Mouse (Mus musculus): ENCODE measurements around the gene Lmx1b.

Lmx1b gene

GRCm38 (mm10) chr2:33582457-33583060, 57.8 kb downstream of the Lmx1b start:
- in situ Hi-C loops (cut with MboI, MseI): no loop called here

- in situ Hi-C loops (cut with MboI, MseI): no loop called here
Observed at GRCm38 (mm10) chr2:33581866-33582265, 58.4 kb downstream of the Lmx1b start.

- in situ Hi-C loops (cut with MboI, MseI): no loop called here
Observed at GRCm38 (mm10) chr2:33581449-33581777, 58.9 kb downstream of the Lmx1b start.

- in situ Hi-C loops (cut with MboI, MseI): no loop called here
Observed at GRCm38 (mm10) chr2:33580697-33581448, 59.4 kb downstream of the Lmx1b start.

- in situ Hi-C loops (cut with MboI, MseI): no loop called here
Observed at GRCm38 (mm10) chr2:33575406-33575805, 64.9 kb downstream of the Lmx1b start.

GRCm38 (mm10) chr2:33573075-33573474, 67.2 kb downstream of the Lmx1b start:
- in situ Hi-C loops (cut with MboI, MseI): no loop called here

- in situ Hi-C loops (cut with MboI, MseI): no loop called here
Observed at GRCm38 (mm10) chr2:33571219-33571824, 69.0 kb downstream of the Lmx1b start.

- in situ Hi-C loops (cut with MboI, MseI): no loop called here
Observed at GRCm38 (mm10) chr2:33569698-33570097, 70.6 kb downstream of the Lmx1b start.

GRCm38 (mm10) chr2:33569240-33569639, 71.1 kb downstream of the Lmx1b start:
- in situ Hi-C loops (cut with MboI, MseI): no loop called here

GRCm38 (mm10) chr2:33565886-33566285, 74.4 kb downstream of the Lmx1b start:
- in situ Hi-C loops (cut with MboI, MseI): no loop called here

- in situ Hi-C loops (cut with MboI, MseI): no loop called here
Observed at GRCm38 (mm10) chr2:33564748-33565147, 75.6 kb downstream of the Lmx1b start.

- in situ Hi-C loops (cut with MboI, MseI): loop anchor here (5.0 kb wide), 1 partner anchor 67 kb away; no protein-coding TSS in a partner anchor
Observed at GRCm38 (mm10) chr2:33559752-33560151, 80.6 kb downstream of the Lmx1b start.

- in situ Hi-C loops (cut with MboI, MseI): loop anchor here (5.0 kb wide), 1 partner anchor 67 kb away; no protein-coding TSS in a partner anchor
Observed at GRCm38 (mm10) chr2:33559334-33559733, 81.0 kb downstream of the Lmx1b start.

- in situ Hi-C loops (cut with MboI, MseI): loop anchor here (5.0 kb wide), 1 partner anchor 66 kb away; no protein-coding TSS in a partner anchor
Observed at GRCm38 (mm10) chr2:33558233-33558632, 82.1 kb downstream of the Lmx1b start.

- in situ Hi-C loops (cut with MboI, MseI): loop anchor here (5.0 kb wide), 1 partner anchor 63 kb away; no protein-coding TSS in a partner anchor
Observed at GRCm38 (mm10) chr2:33555573-33555972, 84.7 kb downstream of the Lmx1b start.

GRCm38 (mm10) chr2:33552672-33553071, 87.6 kb downstream of the Lmx1b start:
- in situ Hi-C loops (cut with MboI, MseI): no loop called here

- in situ Hi-C loops (cut with MboI, MseI): no loop called here
Observed at GRCm38 (mm10) chr2:33547595-33547994, 92.7 kb downstream of the Lmx1b start.

GRCm38 (mm10) chr2:33546879-33547278, 93.4 kb downstream of the Lmx1b start:
- in situ Hi-C loops (cut with MboI, MseI): no loop called here

- in situ Hi-C loops (cut with MboI, MseI): no loop called here
Observed at GRCm38 (mm10) chr2:33546051-33546450, 94.3 kb downstream of the Lmx1b start.

GRCm38 (mm10) chr2:33544781-33545566, 95.3 kb downstream of the Lmx1b start:
- in situ Hi-C loops (cut with MboI, MseI): no loop called here

- in situ Hi-C loops (cut with MboI, MseI): no loop called here
Observed at GRCm38 (mm10) chr2:33544203-33544762, 96.0 kb downstream of the Lmx1b start.

Data from T-helper 2 cell (primary cell).